Mouse (Mus musculus) lung, adult 2 months (tissue): Measurements from ENCODE around the gene Mdga1. TPM values are rescaled to one million over a fixed set of nuclear protein-coding genes. Genes with fewer than 3 reads are reported as not detected.

Experiments
- DNase-seq: peaks from one replicate; pipeline ENCODE4 v3.0.0; 2022
- H3K4me1 ChIP-seq: fragments of 200-500 bp; 2 replicates; pipeline ENCODE4 v1.6.1; 2011; ENCODE audit warnings: low read length; ENCODE audit not compliant: control insufficient read depth, insufficient read depth
- H3K4me3 ChIP-seq: fragments of 200-500 bp; replicated peaks from 2 replicates; pipeline ENCODE3; 2011; ENCODE audit warnings: low read depth, mild to moderate bottlenecking, control low read depth, low read length; ENCODE audit errors: extremely low read depth
- CTCF ChIP-seq: fragments of 200-500 bp; IDR thresholded peaks from 2 replicates; pipeline ENCODE4 v1.5.1; 2011; ENCODE audit warnings: mild to moderate bottlenecking, low read length, control low read depth; ENCODE audit not compliant: insufficient read depth
- POLR2A ChIP-seq: fragments of 200-500 bp; IDR thresholded peaks from 2 replicates; pipeline ENCODE4 v1.6.1; 2011; ENCODE audit warnings: low read depth, mild to moderate bottlenecking, control low read depth, low read length, borderline replicate concordance; ENCODE audit errors: extremely low read depth
- WGBS: fragments of 180-500 bp; shearing (Covaris S2); methylation state at CpG from one replicate; pipeline ENCODE4 v1.1.7; 2018; 5-methylcytosine and 5-hydroxymethylcytosine counted together
- polyA plus RNA-seq: library from polyadenylated mRNA; depleted of rRNA; stranded (reverse); fragments of >200 nt; gene quantifications from 2 replicates; pipeline ENCODE4 v1.2.3, GENCODE M21; 2012

Mdga1 gene
- polyA plus RNA-seq, 1 experiment = 4.4 TPM

DNA sequence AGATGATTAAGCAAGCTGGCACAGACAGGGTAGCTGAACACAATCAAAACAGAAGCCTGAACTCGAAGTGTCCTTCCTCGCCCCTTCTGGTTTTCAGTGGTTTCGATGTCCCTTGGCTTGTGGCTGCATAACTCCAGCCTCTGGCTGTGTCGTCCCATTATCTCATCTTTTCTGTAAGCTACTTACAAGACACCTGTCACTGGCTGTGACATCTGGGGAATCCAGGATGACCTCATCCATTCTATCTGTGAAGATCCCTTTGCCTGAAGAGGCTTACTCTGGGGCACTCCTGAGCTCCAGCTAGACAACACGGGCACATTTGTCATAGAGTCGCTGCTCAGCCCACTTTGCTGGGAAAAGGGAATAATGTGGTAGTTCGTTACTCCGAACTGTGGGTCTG, 14.0 kb downstream of the Mdga1 start:
- Histone ChIP-seq H3K4me1 (no peaks in the 10 kb centered on the region), H3K4me3 (no peak overlapping the region)
- WGBS = 71% methylated on average over 8 of the region's 8 CpGs
- TF ChIP-seq POLR2A (no peak), CTCF (no peak)
- DNase-seq = no peak

GRCm38 (mm10) chr17:29954316-29954715, 15.6 kb downstream of the Mdga1 start:
- TF ChIP-seq CTCF = no peak
- TF ChIP-seq POLR2A = no peak
- Histone ChIP-seq H3K4me3 (no peak overlapping the region), H3K4me1 (no peaks in the 10 kb centered on the region)
- no peak for DNase-seq
- 54% methylated on average over 5 of the region's 5 CpGs for WGBS

DNA sequence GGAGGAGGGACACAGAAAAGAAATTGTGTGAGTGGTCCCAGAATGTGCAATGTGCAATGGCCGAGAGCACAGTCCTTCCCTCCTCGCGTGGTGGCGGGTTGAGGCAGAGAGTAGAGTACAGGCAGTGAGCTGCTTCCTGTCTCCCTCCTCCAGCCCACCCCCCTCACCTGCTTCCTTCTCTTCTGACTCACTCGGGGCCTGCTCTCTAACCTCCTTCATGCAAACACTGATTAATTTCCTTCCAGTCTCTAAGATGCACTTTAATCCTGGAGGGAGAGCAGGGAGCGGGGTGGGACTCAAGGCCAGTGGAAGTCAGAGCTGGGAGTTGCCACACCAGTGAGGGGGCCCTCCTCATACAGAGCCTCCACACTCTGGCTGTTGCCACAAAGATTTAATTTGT, 18.8 kb downstream of the Mdga1 start:
- 10% methylated on average over 6 of the region's 6 CpGs for WGBS
- Histone ChIP-seq H3K4me1 (no peaks in the 10 kb centered on the region), H3K4me3 (no peak overlapping the region)
- DNase-seq = no peak
- TF ChIP-seq POLR2A (no peak), CTCF (no peak)

GRCm38 (mm10) chr17:29950574-29950973, 19.3 kb downstream of the Mdga1 start:
- WGBS = 62% methylated on average over 8 of the region's 8 CpGs
- TF ChIP-seq CTCF = no peak
- TF ChIP-seq POLR2A = no peak
- Histone ChIP-seq H3K4me3 (no peak overlapping the region), H3K4me1 (no peaks in the 10 kb centered on the region)
- DNase-seq = no peak

DNA sequence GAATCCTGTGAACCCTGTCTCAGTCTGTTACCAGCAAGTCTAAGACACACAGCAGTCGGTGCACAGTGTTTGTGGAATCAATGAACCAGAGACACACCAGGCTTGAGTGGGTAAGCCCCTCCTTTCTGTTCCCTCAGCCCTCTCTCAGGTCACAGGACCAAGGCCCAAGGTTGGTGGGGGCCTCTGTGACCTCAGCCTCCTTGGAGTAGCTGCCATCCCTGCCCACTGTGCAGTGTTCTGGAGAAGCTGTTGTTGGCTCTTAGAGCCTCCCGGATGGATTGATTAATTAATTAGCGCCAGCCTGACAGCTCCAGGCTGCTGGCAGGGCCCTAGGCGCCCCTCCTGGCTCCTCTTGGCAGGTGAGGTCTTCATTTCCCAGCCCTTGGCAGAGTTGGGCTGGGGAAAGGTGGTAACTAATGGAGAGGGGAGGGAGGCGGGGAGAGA, 22.6 kb downstream of the Mdga1 start:
- DNase-seq = no peak
- H3K4me1 ChIP-seq = no peaks in the 10 kb centered on the region
- WGBS = 54% methylated on average over 5 of the region's 5 CpGs
- no peak overlapping the region for H3K4me3 ChIP-seq
- no peak for TF ChIP-seq POLR2A
- TF ChIP-seq CTCF = no peak

- 62% methylated on average over 11 of the region's 11 CpGs for WGBS
- no peak for TF ChIP-seq POLR2A
- TF ChIP-seq CTCF = no peak
Measured at GRCm38 (mm10) chr17:29944376-29944775, 25.5 kb downstream of the Mdga1 start.

DNA sequence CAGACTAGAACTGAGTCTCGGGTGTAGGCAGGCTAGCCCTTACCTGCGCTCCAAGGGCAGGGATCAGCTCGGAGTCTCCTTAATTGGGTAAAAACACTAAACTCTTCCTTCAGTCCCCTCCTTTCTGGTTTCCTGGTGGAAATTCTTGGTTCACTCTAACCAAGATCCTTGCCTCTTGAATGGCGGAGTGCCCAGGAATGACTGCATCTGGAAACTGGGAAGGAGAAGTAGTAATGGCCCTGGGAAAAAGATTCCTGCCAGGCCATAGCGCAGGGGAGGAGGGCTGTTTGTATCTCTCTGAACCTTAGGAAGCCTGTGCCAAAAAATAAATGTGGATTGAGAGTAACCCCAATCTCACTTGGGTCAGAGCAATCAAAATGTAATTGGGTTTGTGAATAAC, 30.9 kb downstream of the Mdga1 start:
- no peak for TF ChIP-seq POLR2A
- DNase-seq = no peak
- WGBS = 88% methylated on average over 5 of the region's 5 CpGs
- Histone ChIP-seq H3K4me1 (no peaks in the 10 kb centered on the region), H3K4me3 (no peak overlapping the region)

More at GRCm38 (mm10) chr17:29944376-29944775, 25.5 kb downstream of the Mdga1 start:
- Histone ChIP-seq H3K4me3 (no peak overlapping the region), H3K4me1 (no peaks in the 10 kb centered on the region)
- DNase-seq = no peak

DNA sequence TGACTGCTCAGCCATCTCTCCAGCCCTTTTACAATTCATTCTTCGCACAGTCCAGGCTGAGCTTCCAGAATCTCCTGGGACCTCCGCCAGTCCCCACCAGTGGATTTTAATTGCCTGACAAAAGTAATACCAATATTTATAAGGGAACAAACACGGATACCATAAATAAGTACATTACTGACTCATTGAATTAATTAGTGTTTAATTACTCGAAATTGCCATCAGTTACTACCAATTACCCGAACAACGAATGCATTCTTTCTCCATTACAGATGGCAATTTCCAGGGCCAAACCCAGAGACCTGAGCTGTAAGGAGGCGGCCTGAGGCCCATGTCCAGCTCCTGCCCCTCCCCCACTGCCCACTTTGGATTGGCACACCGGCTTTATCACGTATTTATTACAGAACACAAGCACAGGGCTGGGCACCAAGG, 32.5 kb downstream of the Mdga1 start:
- DNase-seq = no peak
- WGBS = 89% methylated on average over 9 of the region's 9 CpGs
- H3K4me3 ChIP-seq = no peak overlapping the region
- no peak for TF ChIP-seq POLR2A
- TF ChIP-seq CTCF = no peak
- H3K4me1 ChIP-seq = no peaks in the 10 kb centered on the region

DNA sequence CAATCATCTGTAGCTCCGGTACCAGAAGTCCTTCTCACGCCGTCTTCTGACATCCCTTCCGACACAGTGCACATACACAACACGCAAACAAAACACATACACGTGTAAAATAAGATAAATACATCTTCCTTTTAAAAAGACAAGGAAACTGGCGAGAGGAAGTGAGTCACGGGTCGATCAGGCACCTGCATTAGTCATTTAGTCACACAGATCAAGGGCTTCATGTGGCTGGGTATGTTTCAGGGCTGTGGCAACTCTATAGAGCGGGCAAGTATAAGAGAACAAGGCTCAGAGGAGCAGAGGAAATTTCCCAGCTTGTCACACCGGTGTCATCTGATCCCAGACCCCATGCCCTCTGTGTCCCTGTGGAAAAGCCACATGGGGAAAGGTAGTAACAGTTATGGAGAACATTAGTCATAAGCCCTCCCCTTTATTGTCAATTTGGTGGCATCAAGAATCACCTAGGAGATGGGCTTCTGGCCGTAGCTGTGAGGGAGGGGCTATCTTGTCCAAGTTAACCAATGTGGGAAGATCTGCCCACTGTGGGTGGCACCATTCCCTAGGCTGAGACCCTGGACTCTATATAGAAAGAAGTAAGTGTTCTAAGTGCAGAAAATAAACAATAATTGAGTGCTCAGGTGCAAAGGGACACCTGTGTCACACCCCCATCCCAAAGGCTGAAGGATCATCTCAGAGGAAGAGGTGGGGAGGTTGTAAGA, 35.6 kb downstream of the Mdga1 start:
- DNase-seq = no peak
- Histone ChIP-seq H3K4me1 (no peaks in the 10 kb centered on the region), H3K4me3 (no peak overlapping the region)
- TF ChIP-seq POLR2A (no peak), CTCF (no peak)
- 62% methylated on average over 12 of the region's 12 CpGs for WGBS

DNA sequence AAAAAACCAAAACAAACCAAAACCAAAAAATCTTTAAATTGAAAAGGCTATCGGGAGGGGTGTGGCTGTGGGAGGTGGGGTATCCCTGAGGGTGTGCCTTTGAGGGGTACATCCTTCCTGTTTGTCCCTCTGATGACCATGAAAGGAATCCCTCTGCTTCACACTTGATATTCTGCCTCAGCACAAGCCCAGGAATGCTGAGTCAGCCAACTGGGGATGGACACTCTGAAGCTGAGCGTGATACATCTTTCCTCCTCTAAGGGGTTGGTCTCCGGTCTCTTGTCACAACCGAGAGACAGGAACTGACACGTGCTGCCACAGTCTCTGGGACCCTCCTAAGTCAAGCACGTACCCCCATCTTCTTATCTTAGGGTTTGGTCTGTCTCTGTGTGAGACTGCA, 37.1 kb downstream of the Mdga1 start:
- 70% methylated on average over 6 of the region's 6 CpGs for WGBS
- DNase-seq = no peak
- H3K4me3 ChIP-seq = no peak overlapping the region
- no peak for TF ChIP-seq CTCF
- no peak for TF ChIP-seq POLR2A
- H3K4me1 ChIP-seq = no peaks in the 10 kb centered on the region
